Mouse (Mus musculus) frontal cortex, postnatal 25 days (tissue): ENCODE results near the gene C1ql4.
"Not testable (repeated sequence)": the region's sequence is repeated elsewhere in the genome, so short reads cannot be mapped to it uniquely, and the experiment has no call there.

Experiments
- DNase-seq, 2 experiments: peaks; one replicate each; pipeline ENCODE4 v3.0.0; 2022; ENCODE audit warnings: low spot score in 2 of 2

Gene C1ql4

DNA sequence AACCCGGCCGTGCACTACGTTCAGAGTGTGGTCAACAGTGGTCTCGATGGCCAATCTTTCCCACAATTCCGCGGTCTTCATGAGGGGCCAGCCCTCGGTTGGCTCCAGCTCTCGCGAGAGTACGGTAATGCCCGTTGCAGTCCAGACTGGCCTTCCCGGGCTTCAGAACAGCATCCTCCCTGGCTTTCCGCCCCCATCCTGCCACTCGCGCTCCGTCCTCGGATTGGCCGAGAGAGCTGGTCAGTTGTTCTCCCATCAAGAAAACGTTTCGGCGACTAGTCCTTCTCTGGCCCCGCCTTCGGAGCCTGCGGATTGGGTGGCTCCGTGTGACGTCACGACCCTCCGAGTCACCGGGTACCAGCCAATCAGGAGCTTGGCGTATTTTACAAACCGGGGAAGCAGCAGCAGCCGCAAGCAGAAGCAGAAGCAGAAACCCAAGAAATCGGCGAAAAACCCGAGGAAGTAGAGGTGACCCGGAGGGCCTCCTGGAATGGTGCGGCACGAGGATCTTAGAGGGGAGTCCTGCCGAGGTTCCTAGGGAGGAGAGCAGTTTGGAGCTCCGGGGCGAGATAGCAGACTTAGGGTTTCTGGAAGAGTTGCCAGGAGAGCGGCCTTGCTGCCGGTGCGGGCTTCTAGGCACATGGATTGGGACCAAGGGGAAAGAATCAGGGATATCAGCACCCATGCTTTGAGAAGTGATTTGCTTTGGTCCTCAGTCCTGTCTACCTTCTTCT is 12.8 kb downstream of the C1ql4 start:
- peak; percentile 96 to 98 for DNase-seq

- no peak for DNase-seq
Measured at GRCm38 (mm10) chr15:99074019-99074599, 13.5 kb downstream of the C1ql4 start, which contains the start of gene Troap. Gene Troap, plus strand, starts transcription at chr15:99074575.

DNA sequence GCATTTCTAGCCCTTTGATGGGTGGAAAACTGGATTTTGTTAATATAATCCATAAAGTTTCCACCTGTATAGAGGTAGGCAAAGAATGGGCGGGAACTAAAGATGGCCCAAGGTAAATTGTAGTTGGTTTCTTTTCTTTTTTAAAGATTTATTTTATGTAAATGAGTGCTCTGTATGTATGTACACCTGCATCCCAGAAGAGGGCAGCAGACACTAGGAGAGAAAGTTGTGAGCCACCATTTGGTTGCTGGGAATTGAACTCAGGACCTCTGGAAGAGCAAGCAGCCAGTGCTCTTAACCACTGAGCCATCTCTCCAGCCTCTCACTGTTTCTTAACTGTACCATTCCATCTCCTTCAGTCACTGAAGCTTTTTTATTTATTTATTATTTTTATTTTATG is 15.6 kb downstream of the C1ql4 start:
- DNase-seq = no peak

- DNase-seq = no peak
Measured at GRCm38 (mm10) chr15:99065557-99066165, 22.0 kb downstream of the C1ql4 start.

DNA sequence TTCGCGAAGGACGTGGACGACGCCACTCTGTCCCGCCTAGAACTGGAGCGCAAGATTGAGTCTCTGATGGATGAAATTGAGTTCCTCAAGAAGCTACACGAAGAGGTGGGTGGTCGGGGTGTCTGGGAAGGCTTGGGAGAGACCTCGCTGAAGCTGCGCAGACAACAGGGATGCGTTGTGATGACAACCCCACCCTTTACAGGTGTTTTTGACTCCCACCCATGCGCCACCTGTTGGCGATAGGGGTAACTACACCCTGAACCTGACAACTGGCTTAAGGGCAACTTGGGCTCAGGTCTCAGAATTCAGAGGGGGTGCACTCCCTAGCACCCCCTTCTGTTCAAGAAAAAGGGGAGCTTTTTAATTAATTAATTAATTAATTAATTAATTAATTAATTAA is 31.3 kb downstream of the C1ql4 start:
- DNase-seq = no peak

DNA sequence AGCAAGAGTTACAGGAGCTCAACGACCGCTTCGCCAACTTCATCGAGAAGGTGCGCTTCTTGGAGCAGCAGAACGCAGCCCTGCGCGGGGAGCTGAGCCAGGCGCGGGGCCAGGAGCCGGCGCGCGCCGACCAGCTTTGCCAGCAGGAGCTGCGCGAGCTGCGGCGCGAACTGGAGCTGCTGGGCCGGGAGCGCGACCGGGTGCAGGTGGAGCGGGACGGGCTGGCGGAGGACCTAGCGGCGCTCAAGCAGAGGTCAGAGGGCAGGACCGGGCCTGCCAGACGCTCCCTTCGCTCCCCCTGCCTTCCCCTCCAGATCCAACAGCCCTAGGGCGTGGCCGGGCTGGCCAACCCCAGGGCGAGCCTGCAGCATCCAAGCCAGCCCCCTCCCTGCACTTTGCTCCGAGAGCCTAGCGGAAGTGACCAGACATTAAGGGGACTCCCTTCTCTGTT is 32.1 kb downstream of the C1ql4 start:
- DNase-seq = no peak

DNA sequence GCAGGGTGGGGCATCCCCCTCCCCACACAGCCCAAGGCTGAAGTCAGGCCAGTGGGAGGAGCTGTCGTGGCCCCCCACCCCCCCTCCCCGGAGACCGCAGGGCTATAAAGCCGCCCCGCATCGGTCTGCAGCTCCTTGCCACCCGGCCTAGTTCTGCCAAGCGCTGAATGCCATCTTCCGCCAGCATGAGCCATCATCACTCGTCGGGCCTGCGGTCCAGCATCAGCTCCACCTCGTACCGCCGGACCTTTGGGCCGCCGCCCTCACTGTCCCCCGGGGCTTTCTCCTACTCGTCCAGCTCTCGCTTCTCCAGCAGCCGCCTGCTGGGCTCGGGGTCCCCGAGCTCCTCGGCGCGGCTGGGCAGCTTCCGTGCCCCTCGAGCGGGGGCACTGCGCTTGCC is 32.6 kb downstream of the C1ql4 start, which contains the start of gene Prph:
TSS of gene Prph (plus strand) at position 135 of the 400 bp plus-strand sequence.
- DNase-seq = no peak

DNA sequence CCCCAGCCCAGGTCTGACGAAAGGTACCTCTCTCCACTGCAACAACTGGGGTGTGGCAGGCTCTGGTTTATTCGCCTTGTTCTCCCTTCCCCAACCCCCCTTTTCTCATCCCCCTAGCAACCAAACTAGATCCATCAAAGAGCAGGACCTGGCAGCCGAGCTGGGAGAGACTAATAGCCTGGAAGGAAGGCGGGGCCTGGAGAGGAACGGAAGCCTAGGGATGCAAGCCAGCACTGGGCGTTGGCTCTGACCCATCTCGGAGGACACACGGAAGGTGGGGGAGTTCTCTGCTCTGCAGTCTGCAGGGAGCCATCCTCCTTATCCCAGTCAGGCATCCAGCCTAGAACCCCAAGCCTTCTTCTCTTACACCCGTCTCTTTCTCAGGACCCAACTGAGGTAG is 34.2 kb downstream of the C1ql4 start:
- no peak for DNase-seq

GRCm38 (mm10) chr15:99049473-99050253 is 38.0 kb downstream of the C1ql4 start:
- peak; percentile 42 to 47 for DNase-seq

DNA sequence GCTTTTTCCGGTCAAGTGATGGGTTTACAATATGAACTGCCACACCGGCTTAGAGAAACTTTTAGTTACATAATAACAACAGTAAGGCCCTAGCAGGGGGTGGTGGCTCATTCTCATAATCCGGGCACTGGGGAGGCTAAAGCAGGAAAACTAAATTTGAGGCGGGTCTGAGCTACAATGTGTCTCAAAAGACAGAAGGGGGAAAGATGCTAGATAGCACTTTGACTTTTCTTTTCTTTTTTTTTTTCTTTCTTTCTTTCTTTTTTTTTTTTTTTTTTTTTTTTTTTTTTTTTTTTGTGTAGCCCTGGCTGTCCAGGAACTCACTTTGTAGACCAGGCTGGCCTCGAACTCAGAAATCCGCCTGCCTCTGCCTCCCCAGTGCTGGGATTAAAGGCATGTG is 41.9 kb downstream of the C1ql4 start:
- DNase-seq = not testable (repeated sequence)

DNA sequence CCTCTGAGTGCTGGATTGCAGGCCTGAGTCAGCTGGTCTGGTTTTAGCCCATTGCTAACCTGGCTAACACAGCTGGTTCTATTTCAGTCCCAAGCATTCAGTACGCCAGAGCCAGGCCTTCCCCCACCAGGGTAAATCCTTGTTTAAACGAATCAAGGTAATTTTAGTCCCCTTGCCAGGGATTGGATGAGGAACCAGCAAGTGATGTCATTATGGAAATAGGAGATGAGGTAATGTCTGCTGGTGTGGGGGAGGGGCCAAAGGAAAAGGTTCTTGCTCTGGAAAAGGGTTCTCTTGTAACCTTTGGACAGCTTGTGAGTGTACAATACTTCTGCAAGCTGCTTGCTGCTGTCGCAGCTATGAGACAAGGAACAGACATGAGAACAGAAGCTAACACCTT is 42.8 kb downstream of the C1ql4 start:
- no peak for DNase-seq

DNA sequence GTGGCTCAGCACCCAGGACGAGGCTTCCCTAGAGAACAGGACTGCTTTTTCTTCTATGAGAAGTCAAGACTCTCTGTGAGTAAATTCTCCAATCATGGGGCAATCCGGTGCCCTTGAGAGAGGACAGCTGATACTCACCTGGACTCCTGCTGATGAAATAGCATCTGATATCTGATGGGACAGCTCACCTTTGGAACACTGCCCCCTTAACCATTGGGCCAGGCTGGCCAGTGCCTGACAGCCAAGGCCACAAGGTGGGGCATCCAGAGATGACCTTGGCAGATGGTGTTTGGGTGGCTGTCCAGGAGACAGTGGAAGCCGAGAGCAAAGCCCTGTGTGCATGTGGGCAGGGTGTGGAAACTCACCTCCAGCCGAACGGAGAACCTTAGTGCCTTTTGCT is 45.3 kb downstream of the C1ql4 start:
- no peak for DNase-seq

GRCm38 (mm10) chr15:99040920-99041856 is 46.4 kb downstream of the C1ql4 start:
- no peak for DNase-seq

GRCm38 (mm10) chr15:99039996-99040919 is 47.4 kb downstream of the C1ql4 start:
- no peak for DNase-seq

DNA sequence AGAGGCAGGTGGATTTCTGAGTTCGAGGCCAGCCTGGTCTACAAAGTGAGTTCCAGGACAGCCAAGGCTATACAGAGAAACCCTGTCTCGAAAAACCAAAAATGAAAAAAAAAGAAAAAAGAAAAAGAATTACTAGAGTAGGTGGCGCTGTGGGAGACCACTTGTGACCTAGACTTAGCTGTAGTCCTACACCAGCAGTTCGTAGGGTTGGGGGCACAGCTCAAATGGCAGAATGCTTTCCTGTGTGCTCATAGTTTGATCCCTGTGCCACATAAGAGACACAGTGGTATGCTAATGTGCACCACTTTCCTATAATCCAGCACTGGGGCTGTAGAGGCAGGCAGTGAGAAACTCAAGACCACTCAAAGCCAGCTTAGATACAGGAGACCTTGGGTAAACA is 48.3 kb downstream of the C1ql4 start:
- DNase-seq = no peak

DNA sequence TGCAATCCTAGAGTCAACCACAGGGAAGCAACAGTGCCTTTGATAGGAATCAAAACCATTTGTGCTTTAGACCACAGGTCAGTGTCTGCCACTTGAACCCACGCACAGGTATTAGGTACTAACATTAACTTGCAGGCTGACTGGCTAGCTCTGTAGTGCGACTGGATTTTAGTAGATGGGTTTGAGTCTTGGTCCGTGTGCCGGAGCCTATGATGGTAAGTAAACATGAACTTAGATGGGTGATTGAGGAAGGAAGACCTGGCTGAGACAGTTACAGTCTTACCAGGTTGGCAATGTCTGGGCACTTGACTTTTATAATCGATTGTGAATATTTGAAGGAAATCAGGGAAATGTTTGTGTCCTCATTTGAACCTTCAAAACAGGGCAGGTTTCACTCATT is 48.8 kb downstream of the C1ql4 start:
- DNase-seq = no peak

- DNase-seq = no peak
Measured at GRCm38 (mm10) chr15:99038025-99038424, 49.6 kb downstream of the C1ql4 start.

DNA sequence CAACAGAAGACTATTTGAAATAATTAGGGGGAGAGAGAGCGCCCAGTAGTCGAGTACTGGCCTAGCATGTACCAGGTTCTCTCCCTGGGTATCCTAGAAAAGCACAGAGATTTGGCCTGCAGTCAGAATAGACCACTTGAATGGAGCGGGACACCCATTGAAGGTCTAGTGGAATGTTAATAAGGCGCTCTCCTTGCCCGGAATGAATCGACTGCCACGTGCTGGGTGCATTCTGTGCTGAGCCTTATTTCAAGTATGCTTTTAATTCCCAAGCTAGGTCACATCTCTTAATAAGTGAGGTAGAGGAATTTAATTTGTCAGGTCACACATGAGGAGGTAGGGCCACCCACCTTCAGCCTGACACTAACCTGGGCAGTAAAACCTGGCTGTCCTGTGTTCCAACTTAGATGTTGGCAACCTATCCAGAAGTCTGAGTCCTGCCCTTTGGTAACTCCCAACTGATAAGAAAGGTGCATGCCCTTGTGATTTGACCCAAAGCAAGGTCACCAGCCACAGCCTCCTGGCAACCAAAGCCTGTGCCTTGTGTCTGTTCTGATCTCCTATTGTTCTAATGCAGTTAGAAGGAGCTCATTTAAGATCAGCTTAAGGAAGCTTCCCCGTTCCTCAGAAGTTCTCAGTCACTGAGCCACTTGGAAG is 51.2 kb downstream of the C1ql4 start:
- no peak for DNase-seq

GRCm38 (mm10) chr15:99035431-99035830 is 52.2 kb downstream of the C1ql4 start:
- no peak for DNase-seq
